Mouse (Mus musculus) heart, adult 18-20 months (tissue): Measurements from ENCODE around the gene Tmem262. TPM values are rescaled to one million over a fixed set of nuclear protein-coding genes. Genes with fewer than 3 reads are reported as not detected.

ENCODE experiments used
- DNase-seq, 2 experiments: peaks; one replicate each; pipeline ENCODE4 v3.0.0; 2021 to 2022; ENCODE audit warnings: mixed read lengths in 1 of 2
- long read RNA-seq, 2 experiments: library from polyadenylated mRNA; stranded (forward); transcript quantifications; one replicate each; pipeline ENCODE4 v2.0.0; 2021
- total RNA-seq, 2 experiments: library from RNA; stranded (reverse); gene quantifications; 2 replicates each; pipeline ENCODE4 v1.2.3; 2021

Gene Tmem262
- total RNA-seq, result not detected
- long read RNA-seq, experiment 1, result 0 reads
- long read RNA-seq, experiment 2, result 0 reads

DNA sequence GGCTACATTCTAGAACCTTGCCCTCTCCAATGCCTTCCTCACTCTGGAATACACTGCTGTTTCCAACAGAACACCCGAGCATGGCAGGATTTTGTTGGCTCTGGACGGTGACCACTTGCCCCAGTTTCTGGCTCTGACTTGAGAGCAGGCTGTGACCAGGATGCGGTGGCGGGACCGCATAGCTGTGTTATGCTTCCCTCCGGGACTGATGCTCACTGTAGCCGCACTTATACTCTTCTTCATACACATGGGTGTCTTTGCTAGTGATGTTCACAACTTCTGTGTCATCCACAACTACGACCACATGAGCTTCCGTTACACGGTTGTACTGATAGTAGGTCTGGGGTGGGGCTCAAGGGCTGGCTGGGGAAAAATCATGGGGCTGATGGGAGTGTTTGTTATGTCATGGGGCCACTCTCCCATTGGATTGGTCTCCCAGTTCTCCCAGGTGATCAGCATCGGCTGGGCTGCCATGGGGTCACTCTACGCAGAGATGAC, at the start of gene Tmem262:
Gene Tmem262 (plus strand): TSS at position 51 of the 498 bp plus-strand sequence.
- no peak for DNase-seq

DNA sequence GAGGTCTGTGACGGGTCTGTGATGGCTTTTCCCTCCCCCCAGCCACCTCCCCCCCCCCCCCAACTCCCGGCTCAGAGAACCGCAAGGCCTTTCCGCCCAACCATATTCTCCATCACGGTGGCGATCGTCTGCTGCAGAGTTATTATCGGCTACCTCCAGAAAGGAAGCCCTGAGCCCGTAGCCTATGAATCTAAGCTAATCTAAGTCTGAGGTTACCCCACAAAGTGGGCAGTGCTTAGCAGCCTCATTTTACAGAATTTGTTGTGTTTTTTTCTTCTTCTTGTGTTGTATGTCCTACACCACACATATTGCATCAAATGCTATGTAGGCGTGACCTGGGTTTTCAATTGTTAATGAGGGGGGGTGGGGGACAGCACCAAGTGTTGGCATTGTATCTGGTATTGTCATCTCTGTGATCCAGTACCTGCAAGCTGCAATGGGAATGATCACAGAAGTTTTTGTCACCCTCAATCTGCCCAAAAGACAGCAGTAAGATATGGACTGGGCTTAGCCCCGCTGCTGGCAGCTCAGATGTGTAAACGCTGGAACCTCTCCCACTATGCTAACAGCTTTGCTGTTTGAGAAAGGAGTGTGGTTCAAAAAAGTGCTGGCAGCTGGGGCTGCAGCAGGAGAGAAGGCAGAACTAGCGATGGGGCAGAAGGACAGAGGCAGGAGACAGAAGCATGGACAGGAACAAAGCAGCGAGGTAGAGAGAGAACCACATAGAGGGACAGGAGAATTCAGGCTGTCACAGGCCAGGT, 49.1 kb upstream of the Tmem262 start:
- DNase-seq, result no peak

DNA sequence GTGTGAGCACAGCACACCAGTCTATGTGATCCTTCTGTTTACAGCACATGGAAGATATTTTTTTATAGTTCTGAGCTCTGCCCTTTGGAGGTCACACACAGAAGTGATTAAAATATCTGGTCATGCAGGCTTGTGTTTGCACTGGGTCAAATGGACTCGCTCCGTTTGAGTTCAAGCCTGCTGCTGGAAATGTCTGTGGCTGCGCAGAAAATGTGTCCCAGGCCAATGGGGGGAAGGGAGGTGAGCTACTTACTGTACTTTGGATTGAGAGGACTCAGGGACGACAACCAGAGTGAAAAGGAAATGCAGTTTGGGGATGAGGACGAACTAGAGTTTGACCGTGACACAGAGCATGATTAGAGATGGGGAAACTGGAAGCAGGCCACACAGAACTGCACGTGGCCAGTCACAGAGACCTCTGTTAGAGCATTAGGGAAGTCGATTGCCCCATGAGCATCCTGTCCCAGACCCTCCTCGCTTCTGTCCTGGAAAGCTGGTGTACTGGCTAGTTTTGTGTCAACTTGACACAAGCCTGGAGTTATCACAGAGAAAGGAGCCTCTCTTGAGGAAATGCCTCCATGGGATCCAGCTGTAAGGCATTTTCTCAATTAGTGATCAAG, 43.8 kb upstream of the Tmem262 start:
- DNase-seq, result no peak

DNA sequence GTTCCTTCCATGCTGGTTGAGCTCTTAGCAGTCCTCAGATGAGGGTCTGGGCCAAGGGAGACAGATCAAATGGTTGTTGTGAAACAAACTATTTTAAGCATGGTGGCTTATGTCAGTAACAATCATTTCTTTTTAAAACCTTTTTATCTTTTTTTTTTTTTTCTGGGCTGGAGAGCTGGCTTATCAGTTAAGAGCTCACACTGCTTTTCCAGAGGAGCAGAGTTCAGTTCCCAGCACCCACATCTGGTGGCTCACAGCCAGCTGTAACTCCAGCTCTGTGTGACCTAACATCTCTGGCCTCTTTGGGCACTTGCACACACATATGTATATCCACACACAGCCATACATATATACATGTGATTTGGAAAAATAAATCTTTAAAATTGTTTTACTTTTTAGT, 42.1 kb upstream of the Tmem262 start:
- no peak for DNase-seq

GRCm38 (mm10) chr19:6038326-6038725, 41.5 kb upstream of the Tmem262 start:
- DNase-seq, result no peak

DNA sequence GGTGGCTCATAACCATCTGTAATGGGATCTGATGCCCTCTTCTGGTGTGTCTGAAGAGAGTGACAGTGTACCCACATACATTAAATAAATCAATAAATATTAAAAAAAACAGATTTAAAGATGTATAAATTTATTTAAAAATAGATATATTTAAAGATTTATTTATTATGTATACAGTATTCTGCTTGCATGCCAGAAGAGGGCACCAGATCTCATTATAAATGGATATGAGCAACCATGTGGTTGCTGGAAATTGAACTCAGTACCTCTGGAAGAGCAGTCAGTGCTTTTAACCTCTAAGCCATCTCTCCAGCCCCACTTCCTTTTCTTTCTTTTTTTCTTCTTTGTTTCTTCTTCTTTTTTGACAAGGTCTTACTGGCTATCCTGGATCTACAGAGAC, 39.8 kb upstream of the Tmem262 start:
- DNase-seq, result no peak

GRCm38 (mm10) chr19:6042293-6042692, 37.5 kb upstream of the Tmem262 start:
- no peak for DNase-seq

DNA sequence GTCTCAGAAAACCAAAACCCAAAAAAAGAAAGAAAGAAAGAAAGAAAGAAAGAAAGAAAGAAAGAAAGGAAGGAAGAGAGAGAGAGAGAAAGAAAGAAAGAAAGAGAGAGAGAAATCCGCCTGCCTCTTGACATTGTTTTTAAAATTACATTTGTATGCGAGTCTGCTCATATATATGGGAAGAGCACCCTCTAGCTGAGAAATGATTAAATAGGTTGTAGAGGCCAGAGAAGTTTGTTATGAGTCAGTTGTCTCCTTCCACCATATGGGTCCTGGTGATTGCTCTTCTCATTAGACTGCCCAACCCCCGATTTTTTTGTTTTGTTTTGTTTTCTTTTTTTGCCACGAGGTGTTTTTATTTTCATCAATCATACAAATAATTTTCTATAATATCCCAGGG, 35.7 kb upstream of the Tmem262 start:
- DNase-seq, result peak in 1 of 2 experiments; percentile 11

- DNase-seq, result no peak
Observed at GRCm38 (mm10) chr19:6045366-6046293, 34.2 kb upstream of the Tmem262 start.

DNA sequence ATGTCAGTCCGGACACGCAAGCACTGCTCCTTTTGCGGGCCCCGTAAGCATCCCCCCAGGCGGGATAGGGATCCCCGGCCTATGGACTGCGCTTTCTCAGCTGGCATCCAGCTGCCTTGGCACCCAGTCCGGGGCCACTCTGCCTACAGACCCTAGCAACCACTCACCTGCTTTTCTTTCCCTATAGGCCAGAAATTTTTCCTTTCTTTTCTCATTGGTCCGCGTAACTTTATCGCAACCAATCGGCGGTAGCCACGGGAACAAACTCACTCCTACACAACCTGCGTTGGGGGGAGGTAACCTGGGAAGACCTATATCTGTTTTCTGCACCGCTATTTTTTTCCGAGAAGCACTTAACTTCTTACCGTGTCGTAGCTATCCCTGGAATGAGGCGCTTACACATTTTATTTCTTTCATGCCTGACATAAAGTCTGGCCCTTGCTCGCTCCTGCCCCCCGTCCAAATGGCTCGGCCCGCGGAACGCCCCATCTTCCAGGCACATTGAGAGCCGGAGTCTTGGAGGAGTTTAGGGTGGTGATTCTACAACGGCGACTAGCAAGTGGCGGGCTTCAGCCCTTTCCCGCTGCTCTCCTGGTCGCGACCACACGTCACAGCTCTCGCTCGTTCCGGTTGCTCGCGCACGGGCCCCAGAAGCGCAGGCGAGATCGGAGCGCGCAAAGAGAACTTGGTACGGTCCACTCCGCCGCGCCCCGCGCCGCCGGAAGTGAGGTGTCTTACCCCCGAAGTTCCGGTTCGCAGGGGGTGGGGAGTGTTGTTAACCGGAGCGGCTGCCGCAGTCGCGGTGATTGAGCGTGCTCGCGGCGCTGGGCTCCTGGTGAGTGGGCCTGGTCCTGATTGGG, 33.3 kb upstream of the Tmem262 start, which contains the start of gene Syvn1:
Gene Syvn1 (plus strand): TSS at position 283 of the 860 bp plus-strand sequence.
- DNase-seq, result peak; percentile 95 to 96

DNA sequence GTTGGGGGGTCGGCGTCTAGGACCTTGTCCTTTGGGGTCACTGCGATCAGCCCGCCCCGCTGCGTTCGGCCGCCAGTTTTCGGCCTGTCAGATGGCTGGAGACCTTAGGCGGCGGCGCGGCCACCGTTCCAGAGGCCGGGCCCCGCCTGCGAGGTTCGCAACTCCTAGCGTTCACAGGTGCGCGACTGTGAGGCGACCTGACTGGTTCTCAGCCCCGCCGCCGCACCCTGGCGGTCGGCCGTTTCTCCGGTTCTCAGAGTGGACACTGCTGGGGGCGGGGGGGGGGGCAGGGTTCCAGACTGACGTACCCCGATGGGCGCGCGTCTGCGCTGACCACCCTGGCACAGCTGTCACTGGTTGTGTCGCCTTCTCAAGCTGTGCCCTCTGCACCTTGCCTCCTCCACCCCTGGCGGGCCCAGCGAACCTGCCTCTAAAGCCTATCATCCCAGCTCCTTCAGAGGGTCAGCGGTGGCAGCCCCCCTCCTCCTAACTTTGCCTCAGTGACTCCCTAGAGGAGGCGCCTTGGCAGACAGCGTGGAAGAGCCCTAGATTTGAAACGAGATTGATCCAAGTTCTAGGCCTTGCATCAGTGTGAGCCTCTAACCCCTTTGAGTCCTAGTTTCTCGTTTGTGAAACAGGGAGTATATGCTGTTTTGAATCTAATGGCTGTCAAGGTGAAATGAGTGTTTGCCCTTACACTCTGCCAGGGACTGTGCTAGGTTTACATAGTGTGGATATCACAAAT, 32.5 kb upstream of the Tmem262 start:
- peak in 1 of 2 experiments; percentile 29 for DNase-seq

DNA sequence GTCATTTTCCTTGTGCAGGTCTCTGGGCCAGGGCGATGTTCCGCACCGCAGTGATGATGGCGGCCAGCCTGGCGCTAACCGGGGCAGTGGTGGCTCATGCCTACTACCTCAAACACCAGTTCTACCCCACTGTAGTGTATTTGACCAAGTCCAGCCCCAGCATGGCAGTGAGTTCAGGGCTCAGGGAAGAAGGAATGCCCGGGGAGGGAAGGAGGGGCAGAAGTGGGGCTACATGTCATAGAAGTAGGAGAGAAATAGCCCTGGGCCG, 32.0 kb upstream of the Tmem262 start:
- peak in 1 of 2 experiments; percentile 6 for DNase-seq

GRCm38 (mm10) chr19:6048681-6049410, 31.0 kb upstream of the Tmem262 start:
- DNase-seq, result peak in 1 of 2 experiments; percentile 7

DNA sequence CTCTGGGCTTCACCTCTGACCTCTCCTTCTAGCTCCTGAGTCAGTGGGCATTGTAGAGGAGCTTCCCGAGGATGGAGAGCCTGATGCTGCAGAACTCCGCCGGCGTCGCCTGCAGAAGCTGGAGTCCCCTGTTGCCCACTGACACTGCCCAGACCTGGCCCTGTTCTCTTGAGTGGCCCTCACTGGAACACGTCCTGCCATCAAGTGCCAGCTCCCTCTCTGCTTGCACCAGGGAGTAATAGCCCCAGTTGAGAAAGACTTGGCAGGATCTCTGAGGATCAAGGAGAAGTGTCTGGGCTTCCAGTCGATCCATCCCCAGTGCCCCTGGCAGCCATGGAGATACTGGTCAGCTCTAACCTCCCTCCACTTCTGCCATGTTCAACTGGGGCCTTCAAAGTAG, 27.3 kb upstream of the Tmem262 start:
- DNase-seq, result peak in 1 of 2 experiments; percentile 7

- DNase-seq, result peak in 1 of 2 experiments; percentile 6
Observed at GRCm38 (mm10) chr19:6054296-6054695, 25.5 kb upstream of the Tmem262 start.

DNA sequence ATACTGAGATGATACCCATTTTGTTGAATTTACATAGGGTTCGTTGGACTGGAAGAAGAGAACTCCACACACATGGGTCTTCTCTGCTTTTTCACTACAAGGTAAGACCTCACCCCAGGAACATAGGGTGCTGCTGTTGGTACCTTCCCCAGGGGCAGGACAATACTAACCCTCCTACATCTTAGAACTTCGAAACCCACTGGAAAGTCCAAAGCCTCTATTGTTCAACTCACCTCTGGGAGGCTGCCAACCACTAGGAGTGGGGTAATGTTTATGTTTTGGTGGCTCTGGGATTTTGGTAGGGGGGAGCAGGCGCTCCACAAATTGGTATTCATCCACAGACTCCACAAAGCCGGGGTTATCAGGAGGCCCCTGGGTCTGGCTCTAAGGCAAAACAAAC, 23.1 kb upstream of the Tmem262 start:
- no peak for DNase-seq

DNA sequence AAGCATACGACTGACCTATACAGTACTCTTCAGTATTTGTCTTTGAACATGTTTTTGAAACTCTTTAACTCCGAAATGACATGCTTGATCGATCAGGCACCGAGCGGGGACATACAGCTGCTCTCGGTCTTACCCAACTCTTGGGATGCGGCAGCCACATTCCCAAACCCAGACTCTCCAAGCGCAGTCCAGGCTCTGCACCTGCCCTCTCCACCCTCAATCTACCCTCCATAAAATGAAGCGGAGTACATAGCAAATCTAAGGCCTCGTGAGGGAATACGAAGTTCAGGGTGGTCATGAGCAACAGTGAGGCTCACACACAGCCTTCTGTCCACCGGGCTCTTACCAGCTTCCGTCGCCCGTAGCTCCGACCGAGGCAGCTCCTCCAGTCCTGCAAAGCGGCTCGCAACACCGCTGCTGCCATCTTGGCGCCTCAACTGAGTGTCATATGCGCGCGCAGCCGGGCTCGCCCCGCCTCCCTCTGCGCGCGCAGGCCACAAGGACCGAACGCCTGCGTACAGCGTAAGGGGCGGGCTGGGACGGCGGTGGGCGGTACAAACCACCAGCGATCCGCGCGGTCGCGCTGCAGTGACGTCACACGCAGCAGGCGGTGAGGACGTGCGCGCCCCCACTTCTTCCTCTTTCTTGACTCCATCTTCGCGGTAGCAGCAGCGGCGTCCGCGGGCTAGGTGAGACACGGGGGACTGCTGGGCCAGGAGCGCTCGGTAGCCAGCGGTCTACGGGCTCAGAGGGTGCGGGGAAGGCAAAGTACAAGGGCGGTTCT, 22.3 kb upstream of the Tmem262 start, which contains the start of the genes Mrpl49 and Fau:
Gene Mrpl49 (minus strand): TSS at position 473 of the 784 bp plus-strand sequence.
Gene Fau (plus strand): TSS at position 532 of the 784 bp plus-strand sequence.
- peak; percentile 99 for DNase-seq

DNA sequence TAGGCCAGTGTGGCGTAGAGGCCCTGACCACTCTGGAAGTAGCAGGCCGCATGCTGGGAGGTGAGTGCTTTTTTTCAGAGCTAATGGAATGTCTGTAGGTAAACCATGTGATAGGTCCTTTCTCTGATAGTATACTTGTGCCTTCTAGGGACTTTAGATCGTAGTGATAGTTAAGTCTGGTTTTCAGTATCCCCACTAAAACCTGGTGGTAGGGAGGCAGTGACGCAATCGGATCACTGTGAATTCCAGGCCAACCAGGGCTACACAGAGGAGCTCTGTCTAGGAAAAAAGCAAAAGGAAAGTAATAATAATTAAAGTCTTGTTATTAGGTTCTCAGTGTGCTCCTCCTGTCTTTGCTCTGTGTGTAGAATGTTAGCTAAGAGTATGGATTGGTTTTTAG, 21.3 kb upstream of the Tmem262 start:
- DNase-seq, result no peak

GRCm38 (mm10) chr19:6058966-6059365, 20.9 kb upstream of the Tmem262 start:
- no peak for DNase-seq
